Mouse (Mus musculus) kidney, adult 2 months (tissue): ENCODE measurements around the gene Cntnap5a.

Experiments
- CTCF ChIP-seq: fragments of 200-500 bp; conservative IDR thresholded peaks from 2 replicates; pipeline ENCODE4 v1.5.1; 2011; ENCODE audit warnings: low read depth, mild to moderate bottlenecking, control low read depth, low read length, moderate library complexity, mixed read lengths; ENCODE audit not compliant: insufficient read depth, insufficient read length
- POLR2A ChIP-seq: fragments of 200-500 bp; IDR thresholded peaks from one replicate; pipeline ENCODE4 v1.6.1; 2011; ENCODE audit warnings: low read depth, low read length, control low read depth

DNA sequence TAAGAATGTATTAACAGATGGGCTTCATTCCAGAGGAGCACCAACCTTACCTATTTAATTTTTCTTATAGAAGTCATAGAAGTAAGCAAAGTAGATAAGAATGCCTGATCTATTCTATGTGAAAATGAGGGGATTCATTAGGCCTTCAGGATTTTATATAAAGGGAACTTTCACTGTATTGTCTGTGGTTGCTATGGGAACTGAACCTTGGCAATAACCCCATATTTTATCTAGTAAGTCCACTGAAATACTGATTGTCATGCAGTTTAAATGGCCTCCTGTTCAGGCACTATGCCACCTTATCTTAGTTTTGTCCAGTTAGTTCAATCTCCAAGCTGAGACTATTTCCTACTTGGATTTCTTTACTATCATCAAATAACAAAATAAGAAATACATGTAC, 532.3 kb downstream of the Cntnap5a start:
- TF ChIP-seq POLR2A (no peak), CTCF (no peak)
